Mouse (Mus musculus): ENCODE results near the gene Stub1. TPM values are rescaled to one million over a fixed set of nuclear protein-coding genes. Genes with fewer than 3 reads are reported as not detected.
"Not testable (repeated sequence)": the region's sequence is repeated elsewhere in the genome, so short reads cannot be mapped to it uniquely, and the experiment has no call there.

The Stub1 gene
- total RNA-seq (2021), result 10 to 100 TPM; 95.7 to 99.9 TPM
- long read RNA-seq, experiment 1, transcript Stub1-207 (7 exons, 1,341 nt), result minor isoform, 10 of 200 reads
- long read RNA-seq, experiment 1, transcript Stub1-206 (6 exons, 1,408 nt), result minor isoform, 5 of 200 reads
- long read RNA-seq, experiment 1, transcript Stub1-201 (7 exons, 1,803 nt), result major isoform, 142 of 200 reads
- long read RNA-seq, experiment 1, partial matches to known transcripts, result 9 of 200 reads
- long read RNA-seq, experiment 1, other reads (novel, unspliced or antisense), result 31 of 200 reads
- long read RNA-seq, experiment 2, transcript Stub1-206 (6 exons, 1,408 nt), result minor isoform, 5 of 207 reads
- long read RNA-seq, experiment 2, transcript Stub1-207 (7 exons, 1,341 nt), result minor isoform, 26 of 207 reads
- long read RNA-seq, experiment 2, transcript Stub1-201 (7 exons, 1,803 nt), result major isoform, 155 of 207 reads
- long read RNA-seq, experiment 2, partial matches to known transcripts, result 7 of 207 reads
- long read RNA-seq, experiment 2, other reads (novel, unspliced or antisense), result 12 of 207 reads

GRCm38 (mm10) chr17:25833291-25833663 lies at the start of gene Stub1:
Gene Stub1, minus strand, starts transcription at chr17:25833404.
- peak; percentile 93 for DNase-seq

- DNase-seq, result no peak
Observed at GRCm38 (mm10) chr17:25882306-25882705, 49.1 kb upstream of the Stub1 start.

GRCm38 (mm10) chr17:25881691-25882090 lies 48.5 kb upstream of the Stub1 start:
- DNase-seq, result no peak

GRCm38 (mm10) chr17:25880913-25881641 lies 47.9 kb upstream of the Stub1 start:
- DNase-seq, result no peak

- DNase-seq, result no peak
Observed at GRCm38 (mm10) chr17:25880196-25880910, 47.1 kb upstream of the Stub1 start, which contains the start of gene Wfikkn1. Gene Wfikkn1, minus strand, starts transcription at chr17:25880858.

GRCm38 (mm10) chr17:25879750-25880149 lies 46.5 kb upstream of the Stub1 start:
- DNase-seq, result no peak

GRCm38 (mm10) chr17:25879261-25879660 lies 46.1 kb upstream of the Stub1 start:
- DNase-seq, result no peak

GRCm38 (mm10) chr17:25878611-25879180 lies 45.5 kb upstream of the Stub1 start:
- no peak for DNase-seq

- DNase-seq, result no peak
Observed at GRCm38 (mm10) chr17:25877741-25878610, 44.8 kb upstream of the Stub1 start.

GRCm38 (mm10) chr17:25877025-25877424 lies 43.8 kb upstream of the Stub1 start:
- no peak for DNase-seq

- DNase-seq, result no peak
Observed at GRCm38 (mm10) chr17:25876347-25876915, 43.2 kb upstream of the Stub1 start.

- peak; percentile 87 for DNase-seq
Observed at GRCm38 (mm10) chr17:25875171-25876136, 42.2 kb upstream of the Stub1 start.

- DNase-seq, result peak; percentile 88
Observed at GRCm38 (mm10) chr17:25874721-25875170, 41.5 kb upstream of the Stub1 start, which contains the start of gene Mettl26. Gene Mettl26, plus strand, starts transcription at chr17:25875074.

- DNase-seq, result no peak
Observed at GRCm38 (mm10) chr17:25874148-25874720, 41.0 kb upstream of the Stub1 start.

GRCm38 (mm10) chr17:25873405-25874147 lies 40.4 kb upstream of the Stub1 start:
- DNase-seq, result no peak

GRCm38 (mm10) chr17:25872676-25873075 lies 39.5 kb upstream of the Stub1 start:
- DNase-seq, result no peak

GRCm38 (mm10) chr17:25871566-25871965 lies 38.4 kb upstream of the Stub1 start:
- DNase-seq, result not testable (repeated sequence)

GRCm38 (mm10) chr17:25869954-25870353 lies 36.8 kb upstream of the Stub1 start:
- DNase-seq, result no peak

Measured in gastrocnemius, postnatal 10 days (tissue).